Mouse (Mus musculus) heart, adult 2 months (tissue): Measurements from ENCODE around the gene Kcnj5. TPM values are rescaled to one million over a fixed set of nuclear protein-coding genes. Genes with fewer than 3 reads are reported as not detected.

Source experiments
- DNase-seq, 2 experiments: peaks; one replicate each; pipeline ENCODE4 v3.0.0; 2021
- H3K27ac ChIP-seq: fragments of 200-600 bp; 2 replicates; pipeline ENCODE4 v1.8.1; 2022
- H3K27me3 ChIP-seq: fragments of 200-500 bp; 2 replicates; pipeline ENCODE4 v1.6.1; 2012; ENCODE audit warnings: mild to moderate bottlenecking, low read length, inconsistent platforms, mixed read lengths; ENCODE audit not compliant: control insufficient read depth, insufficient read depth
- H3K36me3 ChIP-seq: fragments of 200-500 bp; 2 replicates; pipeline ENCODE4 v1.6.1; 2012; ENCODE audit warnings: low read length, inconsistent platforms; ENCODE audit not compliant: control insufficient read depth, insufficient read depth
- H3K4me1 ChIP-seq: fragments of 200-500 bp; 2 replicates; pipeline ENCODE4 v1.6.1; 2011; ENCODE audit warnings: low read length; ENCODE audit not compliant: control insufficient read depth, insufficient read depth
- H3K4me3 ChIP-seq: fragments of 200-600 bp; 2 replicates; pipeline ENCODE4 v1.8.1; 2022
- H3K79me2 ChIP-seq: fragments of 200-500 bp; replicated peaks from 2 replicates; pipeline ENCODE4 v1.6.1; 2012; ENCODE audit warnings: mild to moderate bottlenecking, inconsistent platforms, low read length, moderate library complexity, mixed read lengths; ENCODE audit not compliant: control insufficient read depth, insufficient read depth
- H3K9ac ChIP-seq: fragments of 200-500 bp; 2 replicates; pipeline ENCODE4 v1.6.1; 2012; ENCODE audit warnings: low read depth, mild to moderate bottlenecking, control low read depth, inconsistent platforms, low read length, mixed read lengths
- CTCF ChIP-seq: fragments of 200-600 bp; IDR thresholded peaks from 2 replicates; pipeline ENCODE4 v1.8.1; 2022; ENCODE audit warnings: antibody characterized with exemption, mild to moderate bottlenecking, moderate library complexity
- EP300 ChIP-seq: fragments of 200-500 bp; IDR thresholded peaks from 2 replicates; pipeline ENCODE4 v1.6.1; 2011; ENCODE audit warnings: low read depth, low read length, control low read depth; ENCODE audit not compliant: insufficient read depth
- POLR2A ChIP-seq: fragments of 200-500 bp; IDR thresholded peaks from 2 replicates; pipeline ENCODE4 v1.6.1; 2011; ENCODE audit warnings: mild to moderate bottlenecking, low read depth, low read length, control low read depth; ENCODE audit not compliant: insufficient read depth
- WGBS: fragments of 180-500 bp; shearing (Covaris S2); methylation state at CpG from one replicate; pipeline ENCODE4 v1.1.7; 2018; 5-methylcytosine and 5-hydroxymethylcytosine counted together
- intact Hi-C: fragments of 180-260 bp; cut with DNase I; formaldehyde crosslinking; loops from one replicate; pipeline ENCODE4 v1.15.1; 2025
- long read RNA-seq: library from polyadenylated mRNA; stranded (forward); transcript quantifications from one replicate; pipeline ENCODE4 v2.0.0, GENCODE M21; 2021
- polyA plus RNA-seq: library from polyadenylated mRNA; depleted of rRNA; stranded (reverse); fragments of >200 nt; gene quantifications from 2 replicates; pipeline ENCODE4 v1.2.3, GENCODE M21; 2012; rRNA removed
- total RNA-seq, 2 experiments: library from RNA; stranded (reverse); gene quantifications; 2 replicates each; pipeline ENCODE4 v1.2.3; 2021

The Kcnj5 gene
- 10 to 100 TPM; 47.2 to 52.4 TPM for total RNA-seq
- 32.3 and 65.7 TPM in 2 replicates for polyA plus RNA-seq
- long read RNA-seq, full-length matches to known transcripts = 24 of 42 reads
- long read RNA-seq, partial matches to known transcripts = 2 of 42 reads
- long read RNA-seq, other reads (novel, unspliced or antisense) = 16 of 42 reads

DNA sequence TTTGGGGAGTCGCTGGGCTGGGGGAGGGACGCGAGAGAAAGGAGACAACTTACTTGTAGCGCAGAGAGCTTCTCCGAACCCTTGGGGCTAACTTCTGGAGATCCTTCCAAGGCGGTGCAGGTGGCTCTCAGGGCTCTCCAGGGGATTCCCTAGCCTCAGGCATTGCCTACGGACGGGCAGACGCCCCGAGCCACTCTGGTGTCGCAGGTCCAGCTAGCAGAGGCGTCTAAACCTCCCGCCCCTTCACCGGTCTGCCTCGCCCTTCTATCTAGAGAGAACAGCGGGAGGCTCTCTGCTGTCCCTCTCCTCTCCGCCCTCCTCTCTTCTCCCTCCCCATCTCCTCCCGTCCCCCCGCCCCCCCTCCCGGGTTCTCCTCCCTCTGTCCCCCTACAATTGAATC is at the start of gene Kcnj5:
TSS of gene Kcnj5 (minus strand) at position 300 of the 400 bp plus-strand sequence.
- H3K36me3 ChIP-seq = no peaks in the 10 kb centered on the region
- peak within 1 kb of the TSS; percentile 75 for H3K27ac ChIP-seq
- no peaks in the 10 kb centered on the region for H3K4me1 ChIP-seq
- peak within 1 kb of the TSS; percentile 60 for H3K9ac ChIP-seq
- peak; percentile 20 to 43 for DNase-seq
- WGBS = 3% methylated on average over 19 of the region's 20 CpGs
- peak; percentile 44; the same call in 1 of the 2 replicates for TF ChIP-seq POLR2A
- TF ChIP-seq EP300 = no peak
- no peaks in the 10 kb centered on the region for H3K79me2 ChIP-seq
- peak within 1 kb of the TSS; percentile 47 for H3K4me3 ChIP-seq
- intact Hi-C loops = loop anchor here (10.0 kb wide), 1 partner anchor 399 kb away; no protein-coding TSS in a partner anchor
- peaks cover 2% of the 10 kb centered on the region for H3K27me3 ChIP-seq

DNA sequence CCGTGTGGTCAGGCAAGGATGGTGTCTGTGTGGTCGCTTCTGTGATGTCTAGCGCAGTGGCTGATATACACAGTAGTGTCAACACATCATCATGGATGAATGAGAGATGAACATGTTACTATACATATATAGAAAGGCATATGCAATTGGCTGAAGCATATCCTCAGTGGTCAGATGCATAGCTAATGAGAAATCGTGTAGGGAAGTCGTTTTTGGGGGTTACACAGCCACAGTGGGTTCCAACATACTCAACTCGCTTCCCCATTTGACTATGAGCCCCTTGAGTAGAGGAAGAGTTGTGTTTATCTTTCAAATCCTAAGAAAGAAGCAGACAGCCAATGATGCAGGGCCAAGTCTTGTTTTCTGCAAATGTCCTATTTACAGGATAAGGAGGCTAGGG is 48.6 kb upstream of the Kcnj5 start:
- H3K79me2 ChIP-seq = no peaks in the 10 kb centered on the region
- no peak overlapping the region for H3K27ac ChIP-seq
- WGBS = 80% methylated on average over 6 of the region's 6 CpGs
- no peak overlapping the region for H3K9ac ChIP-seq
- DNase-seq = no peak
- H3K27me3 ChIP-seq = no peaks in the 10 kb centered on the region
- H3K4me3 ChIP-seq = no peak overlapping the region
- intact Hi-C loops = no loop called here
- H3K4me1 ChIP-seq = peaks cover 5% of the 10 kb centered on the region
- no peaks in the 10 kb centered on the region for H3K36me3 ChIP-seq
- no peak for TF ChIP-seq CTCF
- no peak for TF ChIP-seq POLR2A
- no peak for TF ChIP-seq EP300

DNA sequence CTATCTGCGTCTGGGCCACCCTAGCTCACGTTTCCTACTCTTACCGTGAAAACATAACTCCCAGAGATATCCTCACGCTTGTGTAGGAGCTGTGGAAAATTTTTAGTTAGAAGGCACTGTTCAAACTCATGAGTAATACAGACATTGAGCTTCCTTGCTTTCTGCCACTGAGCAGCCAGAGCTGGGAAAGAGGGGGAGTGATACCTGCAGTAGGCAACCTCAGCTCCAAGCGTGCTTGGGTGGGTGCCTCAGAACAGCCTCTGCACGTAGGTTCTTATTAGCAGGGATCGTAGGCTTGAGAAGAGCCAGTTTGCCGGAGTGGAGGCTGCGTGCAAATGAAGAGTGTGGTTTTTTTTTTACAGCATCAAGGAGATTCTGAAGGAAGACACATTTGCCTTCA is 47.6 kb upstream of the Kcnj5 start:
- Histone ChIP-seq H3K79me2 (no peaks in the 10 kb centered on the region), H3K4me3 (no peak overlapping the region), H3K4me1 (peaks cover 5% of the 10 kb centered on the region), H3K27ac (no peak overlapping the region), H3K9ac (no peak overlapping the region), H3K36me3 (no peaks in the 10 kb centered on the region), H3K27me3 (no peaks in the 10 kb centered on the region)
- DNase-seq = no peak
- no peak for TF ChIP-seq EP300
- TF ChIP-seq POLR2A = no peak
- no peak for TF ChIP-seq CTCF
- WGBS = 76% methylated on average over 9 of the region's 9 CpGs
- intact Hi-C loops = no loop called here

DNA sequence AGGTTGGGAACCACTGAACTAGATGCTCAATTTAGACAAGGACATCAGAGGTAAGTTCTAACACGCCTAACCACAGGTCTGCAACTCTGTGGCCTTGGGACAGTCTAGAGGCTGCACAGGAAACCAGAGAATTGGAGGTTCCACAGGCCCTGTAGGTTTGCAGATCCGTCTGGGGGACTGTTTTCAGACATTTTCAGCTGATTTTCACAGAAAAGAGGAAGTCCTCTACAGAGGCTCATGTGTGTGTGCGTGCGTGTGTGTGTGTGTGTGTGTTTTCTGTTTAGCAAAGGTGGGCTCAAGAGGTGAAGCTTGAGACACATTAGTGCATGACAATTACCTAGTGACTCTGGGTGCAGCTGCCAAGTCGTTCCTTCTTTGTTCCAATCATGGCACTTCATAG is 46.9 kb upstream of the Kcnj5 start:
- DNase-seq = no peak
- 77% methylated on average over 5 of the region's 5 CpGs for WGBS
- no peak overlapping the region for H3K9ac ChIP-seq
- H3K4me1 ChIP-seq = peaks cover 5% of the 10 kb centered on the region
- H3K4me3 ChIP-seq = no peak overlapping the region
- intact Hi-C loops = no loop called here
- H3K27me3 ChIP-seq = no peaks in the 10 kb centered on the region
- TF ChIP-seq EP300 (no peak), CTCF (no peak), POLR2A (no peak)
- H3K79me2 ChIP-seq = no peaks in the 10 kb centered on the region
- no peaks in the 10 kb centered on the region for H3K36me3 ChIP-seq
- H3K27ac ChIP-seq = no peak overlapping the region

DNA sequence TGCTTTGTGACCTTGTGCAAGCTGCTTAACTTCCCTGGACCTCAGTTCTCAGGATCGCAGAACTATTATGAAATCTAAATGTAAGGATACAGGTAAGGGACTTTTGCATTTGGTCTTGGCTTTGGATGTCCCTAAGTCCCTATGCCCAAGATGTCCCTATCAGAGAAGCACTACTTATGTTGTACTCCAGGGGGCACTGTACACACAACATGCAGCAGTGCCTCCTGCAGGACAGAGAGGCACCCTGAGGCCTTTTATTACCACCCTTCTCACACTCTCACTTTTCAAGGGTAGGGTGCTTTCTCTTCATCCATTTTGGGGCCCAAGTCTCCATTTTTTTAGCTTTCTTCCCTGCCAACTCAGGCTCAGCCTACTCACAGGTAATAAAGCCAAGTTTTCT is 44.0 kb upstream of the Kcnj5 start:
- no peak for TF ChIP-seq EP300
- peak; percentile 66 for TF ChIP-seq CTCF
- no peak for TF ChIP-seq POLR2A
- WGBS = 91% methylated on average over 1 of the region's 1 CpGs

DNA sequence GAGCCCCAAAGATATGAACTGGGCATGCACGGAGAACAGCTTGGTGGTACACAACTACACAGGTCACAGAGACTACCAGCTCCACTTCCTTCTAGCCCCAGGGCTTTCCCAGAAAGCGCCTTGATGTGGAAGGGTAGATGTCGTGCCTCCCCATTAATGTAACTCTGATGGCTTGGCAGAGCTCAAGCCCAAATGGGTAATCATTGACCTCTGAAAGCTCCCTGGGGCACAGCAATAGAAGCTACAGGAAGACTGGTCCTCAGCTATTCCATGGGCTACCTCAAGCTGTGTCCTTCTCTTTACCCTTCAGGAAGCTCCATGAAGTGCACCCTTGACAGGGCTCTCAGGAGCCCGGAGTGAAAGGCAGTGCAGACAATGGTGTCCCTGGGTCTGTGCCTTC is 40.8 kb upstream of the Kcnj5 start:
- Histone ChIP-seq H3K9ac (no peak overlapping the region), H3K79me2 (no peaks in the 10 kb centered on the region), H3K4me1 (no peaks in the 10 kb centered on the region), H3K27ac (no peak overlapping the region), H3K4me3 (no peak overlapping the region), H3K36me3 (no peaks in the 10 kb centered on the region), H3K27me3 (no peaks in the 10 kb centered on the region)
- TF ChIP-seq POLR2A (no peak), EP300 (no peak), CTCF (no peak)
- DNase-seq = no peak
- intact Hi-C loops = no loop called here
- WGBS = 80% methylated on average over 4 of the region's 4 CpGs

More for the DNA sequence above, 44.0 kb upstream of the Kcnj5 start:
- Histone ChIP-seq H3K27me3 (no peaks in the 10 kb centered on the region), H3K36me3 (no peaks in the 10 kb centered on the region), H3K9ac (no peak overlapping the region), H3K79me2 (no peaks in the 10 kb centered on the region), H3K27ac (no peak overlapping the region), H3K4me3 (no peak overlapping the region), H3K4me1 (no peaks in the 10 kb centered on the region)
- intact Hi-C loops = no loop called here
- DNase-seq = no peak
